ENCODE assay signal across 22 mouse cellular contexts in genomic region chr8:107377346-107377745, GRCm38 (mm10).
"Had no signal": no experiment of that assay in that cellular context is flagged by ENCODE, and none has a peak within 500 bp of the region (broad histone marks: within the 10 kb centered on the region; RNA-seq: fewer than 3 reads in every experiment).

No protein-coding gene starts in this region.

- H3K27ac ChIP-seq: forebrain, embryonic 15.5 days; hindbrain, embryonic 13.5 days; hindbrain, embryonic 15.5 days; hindbrain, postnatal 0 days; kidney, embryonic 15.5 days; kidney, postnatal 0 days; limb, embryonic 13.5 days; limb, embryonic 15.5 days; liver, embryonic 12.5 days; liver, embryonic 14.5 days had no signal

- DNase-seq: forebrain, postnatal 0 days; gastrocnemius, postnatal 14 days; gastrocnemius, postnatal 36 days; kidney, adult 11 months; kidney, adult 2 months; kidney, adult 9 months; kidney, postnatal 14 days; kidney, postnatal 36 days; layer of hippocampus, adult 9-11 months; layer of hippocampus, postnatal 36 days; left cerebral cortex, postnatal 4 days had no signal

- ATAC-seq: forebrain, embryonic 15.5 days; forebrain, postnatal 0 days; hindbrain, postnatal 0 days; intestine, embryonic 16.5 days; liver, embryonic 12.5 days had no signal

- H3K27me3 ChIP-seq: forebrain, embryonic 15.5 days; hindbrain, embryonic 13.5 days; hindbrain, embryonic 15.5 days; kidney, embryonic 15.5 days; limb, embryonic 13.5 days; limb, embryonic 15.5 days; liver, embryonic 12.5 days had no signal

- H3K4me1 ChIP-seq: forebrain, embryonic 15.5 days; hindbrain, embryonic 13.5 days; hindbrain, embryonic 15.5 days; kidney, embryonic 15.5 days; limb, embryonic 13.5 days; limb, embryonic 15.5 days; liver, embryonic 12.5 days had no signal

- H3K9ac ChIP-seq: forebrain, embryonic 15.5 days; forebrain, postnatal 0 days; hindbrain, embryonic 13.5 days; hindbrain, embryonic 15.5 days; kidney, embryonic 15.5 days; limb, embryonic 13.5 days; limb, embryonic 15.5 days; liver, embryonic 12.5 days; liver, embryonic 14.5 days had no signal

- H3K4me2 ChIP-seq: forebrain, embryonic 15.5 days; hindbrain, embryonic 13.5 days; hindbrain, embryonic 15.5 days; kidney, embryonic 15.5 days; limb, embryonic 13.5 days; limb, embryonic 15.5 days; liver, embryonic 12.5 days had no signal

- H3K9me3 ChIP-seq: forebrain, embryonic 15.5 days; hindbrain, embryonic 13.5 days; hindbrain, embryonic 15.5 days; kidney, embryonic 15.5 days; limb, embryonic 13.5 days; limb, embryonic 15.5 days; liver, embryonic 12.5 days had no signal

- H3K4me3 ChIP-seq: forebrain, embryonic 15.5 days; hindbrain, embryonic 13.5 days; hindbrain, embryonic 15.5 days; kidney, embryonic 15.5 days; limb, embryonic 13.5 days; limb, embryonic 15.5 days; liver, embryonic 12.5 days had no signal
